ENCODE assay signal across 24 mouse cellular contexts in the genomic region with DNA sequence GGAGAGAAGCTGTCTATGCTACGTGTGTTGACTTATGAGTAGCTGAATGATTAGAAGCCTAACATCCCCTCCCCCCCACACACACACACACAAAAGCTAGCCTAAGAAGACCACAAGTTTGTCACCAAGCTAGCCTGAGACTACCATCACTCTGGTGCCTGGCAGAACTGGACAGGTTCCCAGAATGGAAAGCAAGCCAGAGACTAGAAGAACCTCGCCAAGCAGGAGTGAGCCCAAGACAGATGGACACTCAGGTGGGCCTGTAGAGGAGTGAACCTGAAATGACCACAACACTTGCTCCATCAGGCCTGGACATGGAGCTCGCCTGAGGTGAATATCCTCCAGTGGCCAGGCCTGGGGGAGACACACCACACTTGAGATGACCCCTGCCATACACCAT. TPM values are rescaled to one million over a fixed set of nuclear protein-coding genes. Genes with fewer than 3 reads are reported as not detected.
DNase-seq lines count a peak whose midpoint lies in the region; ATAC-seq and TF ChIP-seq lines count a peak whose summit lies in the region.
"Had no signal": no experiment of that assay in that cellular context is flagged by ENCODE, and none has a peak within 500 bp of the region (broad histone marks: within the 10 kb centered on the region; RNA-seq: fewer than 3 reads in every experiment).

No protein-coding gene starts in this region.

- H3K27ac ChIP-seq in cerebellum, adult 2 months (ENCODE audit: insufficient read depth, low read length): no peak overlapping the region
- H3K27ac ChIP-seq in stomach, postnatal 0 days (replicated peaks): no peak overlapping the region
- H3K27ac ChIP-seq in intestine, embryonic 15.5 days: no peak overlapping the region
- H3K27ac ChIP-seq: embryonic facial prominence, embryonic 13.5 days; heart, embryonic 10.5 days; hindbrain, embryonic 12.5 days; hindbrain, postnatal 0 days had no signal

- TF ChIP-seq CTCF in cerebellum, adult 2 months (IDR thresholded peaks at IDR 0.05; ENCODE audit: borderline replicate concordance, insufficient read depth, low read depth, low read length): no peak
- TF ChIP-seq CTCF in stomach, postnatal 0 days (IDR thresholded peaks at IDR 0.05; ENCODE audit: low read depth): no peak

- no peak for DNase-seq in cerebellum, postnatal 4 days (ENCODE audit: low spot score in 2 of 2)
- DNase-seq in cerebellum, adult 2 months: peak; percentile 48 to 71
- peak; percentile 61 to 65 for DNase-seq in cerebellum, postnatal 10 days
- DNase-seq in stomach, postnatal 0 days (ENCODE audit: low spot score): peak; percentile 8
- DNase-seq in urinary bladder, postnatal 36 days (ENCODE audit: low spot score in 2 of 2): no peak
- DNase-seq in kidney, postnatal 36 days: no peak
- DNase-seq: adrenal gland, postnatal 10 days; B cell, adult 2 months; gastrocnemius, postnatal 36 days; heart, adult 11 months; heart, postnatal 10 days; heart, postnatal 4 days; kidney, adult 18-20 months had no signal

- TF ChIP-seq EP300 in stomach, postnatal 0 days (optimal IDR thresholded peaks at IDR 0.05): no peak

- H3K27me3 ChIP-seq in cerebellum, adult 2 months (ENCODE audit: control insufficient read depth, insufficient read depth, low read length): no peaks in the 10 kb centered on the region
- H3K27me3 ChIP-seq in stomach, postnatal 0 days (ENCODE audit: control insufficient read depth, insufficient read depth, low read length): no peaks in the 10 kb centered on the region
- H3K27me3 ChIP-seq in intestine, embryonic 15.5 days (replicated peaks): no peaks in the 10 kb centered on the region
- H3K27me3 ChIP-seq: embryonic facial prominence, embryonic 13.5 days; hindbrain, embryonic 12.5 days had no signal

- no peak for TF ChIP-seq POLR2A in cerebellum, adult 2 months (IDR thresholded peaks at IDR 0.05; ENCODE audit: borderline replicate concordance, insufficient read depth, low read length)

- ATAC-seq in cerebellum, adult (ENCODE audit: insufficient number of reproducible peaks, low FRiP score, low TSS enrichment): peak; percentile 31; the same call in 1 of the 2 replicates
- ATAC-seq in stomach, postnatal 0 days (ENCODE audit: low FRiP score, low TSS enrichment): no peak
- ATAC-seq in intestine, embryonic 15.5 days: no peak
- ATAC-seq: CD4-positive, CD25-positive, alpha-beta regulatory T cell, adult 4 months; forebrain, embryonic 14.5 days; hindbrain, postnatal 0 days had no signal

- WGBS in cerebellum, adult 2 months: 40% methylated on average over 3 of the region's 3 CpGs
- 70% methylated on average over 3 of the region's 3 CpGs for WGBS in stomach, postnatal 0 days
- 74% methylated on average over 3 of the region's 3 CpGs for WGBS in intestine, embryonic 15.5 days

- no peaks in the 10 kb centered on the region for H3K9me3 ChIP-seq in stomach, postnatal 0 days (ENCODE audit: control insufficient read depth, low read length)
- no peaks in the 10 kb centered on the region for H3K9me3 ChIP-seq in intestine, embryonic 15.5 days
- H3K9me3 ChIP-seq: embryonic facial prominence, embryonic 13.5 days; G1E; heart, embryonic 10.5 days; hindbrain, embryonic 12.5 days had no signal

- no peaks in the 10 kb centered on the region for H3K36me3 ChIP-seq in stomach, postnatal 0 days (ENCODE audit: control insufficient read depth, insufficient read depth, low read length)
- H3K36me3 ChIP-seq in intestine, embryonic 15.5 days: no peaks in the 10 kb centered on the region
- H3K36me3 ChIP-seq: embryonic facial prominence, embryonic 13.5 days; G1E; heart, embryonic 10.5 days; hindbrain, embryonic 12.5 days had no signal

- no peak overlapping the region for H3K9ac ChIP-seq in stomach, postnatal 0 days (ENCODE audit: low read length)
- H3K9ac ChIP-seq in intestine, embryonic 15.5 days: no peak overlapping the region
- H3K9ac ChIP-seq: embryonic facial prominence, embryonic 13.5 days; hindbrain, embryonic 12.5 days had no signal

- H3K4me2 ChIP-seq in stomach, postnatal 0 days (replicated peaks; ENCODE audit: low read depth): no peak overlapping the region
- H3K4me2 ChIP-seq in intestine, embryonic 15.5 days (replicated peaks): no peak overlapping the region
- H3K4me2 ChIP-seq: embryonic facial prominence, embryonic 13.5 days; hindbrain, embryonic 12.5 days had no signal

- peaks cover 8% of the 10 kb centered on the region for H3K4me1 ChIP-seq in cerebellum, adult 2 months (ENCODE audit: control insufficient read depth, insufficient read depth, low read length)
- H3K4me1 ChIP-seq in stomach, postnatal 0 days (replicated peaks; ENCODE audit: control insufficient read depth, insufficient read depth): no peaks in the 10 kb centered on the region
- peaks cover 6% of the 10 kb centered on the region for H3K4me1 ChIP-seq in intestine, embryonic 15.5 days (replicated peaks)

- no peak overlapping the region for H3K4me3 ChIP-seq in cerebellum, adult 2 months (replicated peaks; ENCODE audit: insufficient read depth, low read depth, low read length)
- H3K4me3 ChIP-seq in stomach, postnatal 0 days (ENCODE audit: low read depth, low read length): no peak overlapping the region
- H3K4me3 ChIP-seq in intestine, embryonic 15.5 days (replicated peaks): no peak overlapping the region
- H3K4me3 ChIP-seq: embryonic facial prominence, embryonic 13.5 days; heart, embryonic 10.5 days; hindbrain, embryonic 12.5 days had no signal

RNA-seq across cellular contexts. Expression of a gene that starts 12.8 kb away (rescaled TPM):
- polyA plus RNA-seq in cerebellum, adult 2 months (2012; rRNA removed): 26.9 TPM in 2 replicates
- 58.8 and 62.1 TPM in 2 replicates for polyA plus RNA-seq in stomach, postnatal 0 days (2015; fragmentation: Nextera tagmentation; extraction: Ambion mirVana)
- 77.0 and 82.9 TPM in 2 replicates for polyA plus RNA-seq in intestine, embryonic 15.5 days (2015; fragmentation: Nextera tagmentation; extraction: Ambion mirVana)

RNA-seq across cellular contexts. Expression of a gene that starts 36.9 kb away (rescaled TPM):
- polyA plus RNA-seq in cerebellum, adult 2 months (2012; rRNA removed): 0.11 and 0.19 TPM in 2 replicates
- polyA plus RNA-seq in stomach, postnatal 0 days (2015; fragmentation: Nextera tagmentation; extraction: Ambion mirVana): not detected in 2 replicates
- not detected in 2 replicates for polyA plus RNA-seq in intestine, embryonic 15.5 days (2015; fragmentation: Nextera tagmentation; extraction: Ambion mirVana)
- polyA plus RNA-seq: CD4-positive, CD25-positive, alpha-beta regulatory T cell, adult 4 months; G1E; heart, embryonic 14.5 days; intestine, embryonic 14.5 days had no signal

Comparison
In these comparisons a context has a peak if more than half of its experiments do, and no peak if none do; other contexts are left out.
1. DNase-seq: peak in cerebellum, adult 2 months (2 of 2), cerebellum, postnatal 10 days (2 of 2) and stomach, postnatal 0 days (single experiment); none in cerebellum, postnatal 4 days (0 of 2), urinary bladder, postnatal 36 days (0 of 2) and kidney, postnatal 36 days (0 of 2).